Mouse (Mus musculus) brain, adult 2 months (tissue): ENCODE results near the gene Palld.

ENCODE experiments used
- DNase-seq: peaks from one replicate; pipeline ENCODE4 v3.0.0; 2011; ENCODE audit warnings: low read depth, low spot score

Gene Palld

GRCm38 (mm10) chr8:61865365-61865764 is 37.1 kb downstream of the Palld start:
- DNase-seq, result no peak

GRCm38 (mm10) chr8:61851270-61851669 is 51.2 kb downstream of the Palld start:
- DNase-seq, result no peak

- DNase-seq, result no peak
Measured at GRCm38 (mm10) chr8:61848581-61849162, 53.8 kb downstream of the Palld start.

GRCm38 (mm10) chr8:61847494-61847893 is 55.0 kb downstream of the Palld start:
- DNase-seq, result no peak

- DNase-seq, result peak; percentile 16
Measured at GRCm38 (mm10) chr8:61844992-61845391, 57.5 kb downstream of the Palld start.

GRCm38 (mm10) chr8:61844575-61844974 is 57.9 kb downstream of the Palld start:
- no peak for DNase-seq

- DNase-seq, result no peak
Measured at GRCm38 (mm10) chr8:61843776-61844175, 58.7 kb downstream of the Palld start.

- DNase-seq, result no peak
Measured at GRCm38 (mm10) chr8:61833211-61833610, 69.3 kb downstream of the Palld start.

- no peak for DNase-seq
Measured at GRCm38 (mm10) chr8:61831944-61832343, 70.5 kb downstream of the Palld start.

- no peak for DNase-seq
Measured at GRCm38 (mm10) chr8:61830821-61831220, 71.7 kb downstream of the Palld start.

- DNase-seq, result no peak
Measured at GRCm38 (mm10) chr8:61824563-61824962, 77.9 kb downstream of the Palld start.

GRCm38 (mm10) chr8:61823157-61823556 is 79.3 kb downstream of the Palld start:
- DNase-seq, result no peak

GRCm38 (mm10) chr8:61803764-61804163 is 98.7 kb downstream of the Palld start:
- DNase-seq, result no peak

- DNase-seq, result peak; percentile 15
Measured at GRCm38 (mm10) chr8:61802840-61803239, 99.7 kb downstream of the Palld start.

GRCm38 (mm10) chr8:61797391-61797947 is 105.0 kb downstream of the Palld start:
- DNase-seq, result no peak

- DNase-seq, result peak; percentile 10
Measured at GRCm38 (mm10) chr8:61796537-61797050, 105.9 kb downstream of the Palld start.

GRCm38 (mm10) chr8:61789946-61790345 is 112.5 kb downstream of the Palld start:
- DNase-seq, result no peak

GRCm38 (mm10) chr8:61789289-61789688 is 113.2 kb downstream of the Palld start:
- DNase-seq, result no peak

GRCm38 (mm10) chr8:61782931-61783491 is 119.5 kb downstream of the Palld start:
- DNase-seq, result no peak

GRCm38 (mm10) chr8:61780652-61781257 is 121.7 kb downstream of the Palld start:
- no peak for DNase-seq

- DNase-seq, result no peak
Measured at GRCm38 (mm10) chr8:61778194-61778593, 124.3 kb downstream of the Palld start.

GRCm38 (mm10) chr8:61776560-61776959 is 125.9 kb downstream of the Palld start:
- no peak for DNase-seq

- no peak for DNase-seq
Measured at GRCm38 (mm10) chr8:61775936-61776335, 126.6 kb downstream of the Palld start.
